Comparison of ENCODE assay signal across 8 mouse cellular contexts in the genomic region with DNA sequence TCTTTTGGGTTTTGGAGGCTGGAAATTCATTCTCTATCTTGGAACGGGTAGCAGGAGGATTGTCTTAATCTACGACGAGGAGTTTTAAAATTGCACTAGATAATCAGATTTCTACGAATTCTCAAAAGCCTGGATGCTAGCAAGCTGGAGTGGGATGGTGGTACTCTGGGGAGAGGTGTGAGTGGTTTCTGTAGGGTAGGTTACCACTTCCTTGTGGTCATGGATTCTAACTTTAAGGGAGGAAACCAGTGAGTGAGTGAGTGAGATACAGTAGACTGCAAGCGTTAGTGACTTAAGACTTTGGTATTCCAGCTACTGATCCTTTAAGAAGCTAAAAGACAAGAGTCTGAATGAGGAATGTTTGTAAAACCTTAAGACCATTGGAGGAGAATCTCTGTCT. TPM values are rescaled to one million over a fixed set of nuclear protein-coding genes. Genes with fewer than 3 reads are reported as not detected.
A peak's percentile ranks its signal among the peaks of the same experiment; 100 is the strongest.
DNase-seq lines count a peak whose midpoint lies in the region; ATAC-seq and TF ChIP-seq lines count a peak whose summit lies in the region.

No protein-coding gene starts in this region.

- no peak for DNase-seq in frontal cortex, postnatal 14 days (ENCODE audit: low spot score in 2 of 2)
- DNase-seq in 3T3-L1 (ENCODE audit: low read depth, low spot score): peak; percentile 62
- no peak for DNase-seq in right cerebral cortex, adult 2 months (ENCODE audit: low spot score in 2 of 2)
- no peak for DNase-seq in adrenal gland, adult 18-20 months (ENCODE audit: low spot score in 2 of 2)
- no peak for DNase-seq in natural killer cell, adult 2 months (ENCODE audit: low spot score in 2 of 2)

- TF ChIP-seq CTCF in embryonic fibroblast, embryonic 13.5 days (IDR thresholded peaks at IDR 0.05; ENCODE audit: borderline replicate concordance, insufficient read depth, low read length): no peak

- no peaks in the 10 kb centered on the region for H3K27me3 ChIP-seq in liver, embryonic 12.5 days (replicated peaks)

- 0 out of 2 replicates have a peak, but pooled peaks have one; percentile 1 for ATAC-seq in frontal cortex, adult (ENCODE audit: low TSS enrichment)
- no peak for ATAC-seq in liver, embryonic 12.5 days

- peak overlapping the region; percentile 83 for H3K27ac ChIP-seq in embryonic fibroblast, embryonic 13.5 days (ENCODE audit: insufficient read depth, low read length)
- peak overlapping the region; percentile 88 for H3K27ac ChIP-seq in liver, embryonic 12.5 days

- peak overlapping the region; percentile 91 for H3K4me3 ChIP-seq in embryonic fibroblast, embryonic 13.5 days (ENCODE audit: insufficient read depth, low read length)
- H3K4me3 ChIP-seq in liver, embryonic 12.5 days: peak overlapping the region; percentile 94

- 1% methylated on average over 5 of the region's 5 CpGs for WGBS in liver, embryonic 12.5 days (ENCODE audit: insufficient replicate concordance)

- H3K9me3 ChIP-seq in liver, embryonic 12.5 days (replicated peaks): no peaks in the 10 kb centered on the region

- peaks cover 10% of the 10 kb centered on the region for H3K4me1 ChIP-seq in embryonic fibroblast, embryonic 13.5 days (ENCODE audit: control insufficient read depth, insufficient read depth, low read length)
- peaks cover 47% of the 10 kb centered on the region for H3K4me1 ChIP-seq in liver, embryonic 12.5 days

- TF ChIP-seq POLR2A in embryonic fibroblast, embryonic 13.5 days (IDR thresholded peaks at IDR 0.05; ENCODE audit: low read depth, low read length): no peak

- peaks cover 5% of the 10 kb centered on the region; the same call in 1 of the 2 replicates for H3K36me3 ChIP-seq in liver, embryonic 12.5 days

- peak overlapping the region; percentile 90 for H3K9ac ChIP-seq in liver, embryonic 12.5 days

- H3K4me2 ChIP-seq in liver, embryonic 12.5 days: peak overlapping the region; percentile 81

RNA-seq across cellular contexts. Expression of a gene that starts 0.8 kb away (rescaled TPM):
- polyA plus RNA-seq in embryonic fibroblast, embryonic 13.5 days (2011; ENCODE audit: insufficient read length, low read depth, missing spikeins): 71.1 and 79.8 TPM in 2 replicates
- polyA plus RNA-seq in liver, embryonic 12.5 days (2016; fragmentation: Nextera tagmentation; extraction: Ambion mirVana): 26.7 and 29.7 TPM in 2 replicates
- total RNA-seq in adrenal gland, adult 18-20 months (2021): 10 to 100 TPM; 28.4 to 34.1 TPM
